Mouse (Mus musculus) regulatory T cell (primary cell): ENCODE results near the gene Gm28230.

Experiments
- in situ Hi-C: fragments of 300-600 bp; cut with MboI, MseI; formaldehyde crosslinking; loops from one replicate; pipeline ENCODE4 v1.15.1; 2025; ENCODE audit warnings: high pct_unique_total_duplicates

Gene Gm28230

DNA sequence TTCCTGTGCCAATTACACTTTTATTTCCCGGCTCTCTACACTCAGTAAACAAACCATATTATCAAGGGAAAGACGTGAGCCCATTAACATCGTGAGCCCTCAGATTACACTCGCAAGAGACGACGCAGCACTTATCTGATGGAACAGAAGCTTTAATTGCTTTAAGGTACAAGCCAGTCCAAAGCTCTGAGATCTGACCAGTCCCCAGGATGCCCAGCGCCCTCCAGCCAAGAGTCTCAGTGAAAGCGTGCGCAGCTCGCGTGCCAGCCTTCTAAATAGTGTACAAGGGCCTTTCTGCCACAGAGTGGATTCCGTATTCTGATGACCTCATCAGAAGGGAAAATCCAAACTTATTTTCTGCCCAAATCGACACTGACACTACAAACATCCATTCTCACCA lies 35.4 kb downstream of the Gm28230 start:
- in situ Hi-C loops, result no loop called here

DNA sequence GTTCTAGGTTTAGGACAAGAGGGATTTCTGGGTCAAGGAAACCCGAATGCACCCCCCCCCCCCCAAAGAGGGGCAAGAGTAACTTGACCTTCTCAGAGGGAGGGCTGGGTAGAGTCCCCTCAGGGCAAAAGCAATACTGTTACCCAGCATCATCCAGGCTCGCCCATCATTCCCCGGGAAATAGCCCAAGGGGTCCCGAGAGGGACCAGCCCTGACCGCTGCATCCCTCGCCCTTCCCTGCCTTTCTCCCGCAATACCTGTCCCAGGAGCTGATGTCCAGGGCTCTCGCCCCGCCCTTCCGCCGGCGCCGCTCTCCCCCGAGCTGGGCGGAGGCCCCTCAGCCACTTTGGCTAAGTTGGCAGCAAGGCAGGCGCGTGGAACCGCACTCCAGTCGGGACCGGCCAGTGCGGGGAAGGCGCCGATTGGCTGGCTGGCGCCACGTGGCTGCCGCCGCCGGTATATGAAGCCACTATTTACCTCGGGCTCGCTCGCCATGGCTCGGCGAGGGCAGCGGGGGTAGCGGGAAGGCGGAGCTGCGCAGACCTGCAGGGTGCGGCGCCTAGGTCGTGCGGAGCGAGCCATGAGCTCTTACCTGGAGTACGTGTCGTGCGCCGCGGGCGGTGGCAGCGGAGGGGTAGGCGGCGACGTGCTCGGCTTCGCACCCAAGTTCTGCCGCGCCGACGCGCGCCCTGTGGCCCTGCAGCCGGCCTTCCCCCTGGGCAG lies 36.2 kb downstream of the Gm28230 start, which contains the start of gene Hoxd1:
TSS of gene Hoxd1 (plus strand) at position 459 of the 723 bp plus-strand sequence.
- in situ Hi-C loops, result no loop called here

DNA sequence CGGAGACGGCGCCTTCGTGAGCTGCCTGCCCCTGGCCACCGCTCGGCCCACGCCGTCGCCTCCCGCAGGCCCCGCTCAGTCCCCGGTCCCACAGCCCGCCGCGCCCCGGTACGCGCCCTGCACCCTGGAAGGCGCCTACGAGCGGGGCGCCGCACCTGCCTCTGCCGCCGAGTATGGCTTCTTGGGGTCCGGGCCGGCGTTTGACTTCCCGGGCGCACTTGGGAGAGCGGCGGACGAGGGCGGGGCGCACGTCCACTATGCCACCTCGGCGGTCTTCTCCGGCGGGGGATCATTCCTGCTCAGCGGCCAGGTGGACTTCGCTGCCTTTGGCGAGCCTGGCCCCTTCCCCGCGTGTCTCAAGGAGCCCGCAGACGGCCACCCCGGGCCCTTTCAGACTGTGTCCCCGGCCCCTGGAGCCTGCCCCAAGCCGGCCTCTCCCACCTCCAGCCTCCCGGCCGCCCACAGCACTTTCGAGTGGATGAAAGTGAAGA lies 36.8 kb downstream of the Gm28230 start:
- in situ Hi-C loops, result no loop called here

- in situ Hi-C loops, result no loop called here
These were observed 37.4 kb downstream of the Gm28230 start for GRCm38 (mm10) chr2:74763976-74764375.

DNA sequence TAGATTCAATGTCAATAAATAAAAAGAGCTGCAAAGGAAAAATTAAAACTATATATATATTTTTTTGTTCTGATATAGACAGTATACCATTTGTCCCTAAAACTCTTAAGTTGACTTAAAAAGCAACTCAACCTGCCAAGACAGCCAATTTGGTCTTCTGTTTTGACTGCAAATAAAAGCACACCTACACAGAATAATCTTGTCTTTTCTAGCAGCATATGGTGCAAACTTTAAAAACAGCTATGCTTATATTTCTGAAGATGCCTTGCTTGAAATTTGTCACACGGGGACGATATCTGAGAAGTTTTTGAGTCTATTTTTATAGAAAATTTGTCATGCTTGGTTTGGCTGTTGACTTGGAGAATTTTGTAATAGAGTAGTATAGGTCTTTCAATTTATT lies 47.8 kb downstream of the Gm28230 start:
- in situ Hi-C loops, result no loop called here

DNA sequence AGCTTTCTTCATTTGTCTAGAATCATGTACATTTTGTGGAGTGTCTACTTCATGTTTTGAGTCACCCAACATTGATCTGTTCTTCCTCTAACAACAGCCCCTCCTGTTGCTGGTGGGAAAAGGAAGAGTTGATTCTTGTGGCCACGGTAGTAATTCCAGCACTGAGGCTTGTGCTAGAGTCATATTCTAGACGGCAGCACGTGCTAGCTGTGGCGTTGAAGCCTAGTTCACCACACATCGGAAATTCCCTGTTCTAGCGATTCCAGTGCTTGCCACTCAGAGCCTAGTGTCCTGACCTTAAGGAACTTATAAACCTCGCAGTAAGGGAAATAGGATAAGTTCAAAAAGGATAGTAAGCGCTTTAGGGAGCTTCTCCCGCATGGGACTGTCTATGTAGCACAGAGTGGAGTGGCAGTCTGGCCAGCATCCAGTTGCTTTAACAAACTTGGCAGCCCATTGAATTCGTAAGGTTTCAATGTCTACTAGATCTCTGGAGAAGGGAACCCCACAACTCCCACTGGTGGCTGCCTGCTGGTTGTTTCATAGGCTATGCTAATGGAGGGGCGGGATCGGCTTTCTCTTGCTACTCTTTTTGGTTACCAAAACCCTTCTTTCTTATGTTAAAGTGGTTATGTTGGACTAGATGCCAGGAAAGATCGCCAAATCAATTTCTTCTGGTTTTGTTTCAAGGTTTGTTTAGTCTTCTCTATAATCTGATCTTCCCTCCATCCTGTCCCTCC lies 51.2 kb downstream of the Gm28230 start:
- in situ Hi-C loops, result no loop called here

DNA sequence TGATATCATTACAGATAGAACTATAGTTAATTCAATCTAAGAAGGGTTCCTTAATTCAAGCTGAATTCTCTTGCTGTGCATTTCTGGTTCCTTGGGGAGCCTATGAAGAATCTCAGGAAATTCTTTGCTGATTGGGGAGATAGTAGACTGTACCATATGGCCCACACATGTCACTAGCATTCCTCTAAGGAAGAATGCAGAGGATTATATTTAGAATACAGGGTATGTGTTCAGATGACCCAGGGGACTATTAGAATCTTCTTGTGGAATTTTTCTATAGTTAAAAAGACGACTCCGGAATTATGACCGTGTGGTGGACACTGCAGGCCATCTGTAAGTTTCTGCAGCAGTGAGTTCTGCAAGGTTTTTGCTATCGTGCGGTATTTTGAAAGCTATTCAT lies 54.9 kb downstream of the Gm28230 start:
- in situ Hi-C loops, result no loop called here

GRCm38 (mm10) chr2:74795531-74795930 lies 69.0 kb downstream of the Gm28230 start:
- in situ Hi-C loops, result no loop called here
